Mouse (Mus musculus) brown adipose tissue, adult 24 weeks (tissue): Measurements from ENCODE around the gene Pilrb2. TPM values are rescaled to one million over a fixed set of nuclear protein-coding genes. Genes with fewer than 3 reads are reported as not detected.
A peak's percentile ranks its signal among the peaks of the same experiment; 100 is the strongest.
"Not testable (repeated sequence)": the region's sequence is repeated elsewhere in the genome, so short reads cannot be mapped to it uniquely, and the experiment has no call there.

Source experiments
- H3K27ac ChIP-seq: fragments of 200-500 bp; replicated peaks from 2 replicates; pipeline ENCODE4 v1.5.1; 2012; ENCODE audit warnings: low read depth, mild to moderate bottlenecking, low read length
- H3K4me1 ChIP-seq: fragments of 200-500 bp; 2 replicates; pipeline ENCODE4 v1.6.1; 2012; ENCODE audit warnings: low read length, mixed read lengths; ENCODE audit not compliant: control insufficient read depth, insufficient read depth, insufficient read length
- H3K4me3 ChIP-seq: fragments of 200-500 bp; 2 replicates; pipeline ENCODE4 v1.5.1; 2012; ENCODE audit warnings: low read depth, mild to moderate bottlenecking, low read length, moderate library complexity; ENCODE audit not compliant: insufficient read depth
- polyA plus RNA-seq: library from polyadenylated mRNA; stranded (reverse); fragments of >200 nt; gene quantifications from 2 replicates; pipeline ENCODE4 v1.2.4, GENCODE M21; 2012; ENCODE audit not compliant: missing spikeins, insufficient read depth, insufficient read length

Gene Pilrb2
- polyA plus RNA-seq, 1 experiment, result 2.5 TPM

GRCm38 (mm10) chr5:137857960-137858710 is 13.5 kb downstream of the Pilrb2 start, which contains the start of gene Pilrb1:
Pilrb1 (minus strand) TSS chr5:137858106.
- not testable (repeated sequence) for H3K27ac ChIP-seq, H3K4me1 ChIP-seq
- peak within 1 kb of the TSS; percentile 11 for H3K4me3 ChIP-seq

GRCm38 (mm10) chr5:137856870-137857269 is 14.7 kb downstream of the Pilrb2 start:
- H3K4me3 ChIP-seq, result peak overlapping the region; percentile 11; the same call in 1 of the 2 replicates
- H3K4me1 ChIP-seq, H3K27ac ChIP-seq: not testable (repeated sequence)

- H3K4me3 ChIP-seq, H3K4me1 ChIP-seq, H3K27ac ChIP-seq: not testable (repeated sequence)
Measured at GRCm38 (mm10) chr5:137854907-137855306, 16.7 kb downstream of the Pilrb2 start.

- H3K4me1 ChIP-seq, H3K27ac ChIP-seq, H3K4me3 ChIP-seq: not testable (repeated sequence)
Measured at GRCm38 (mm10) chr5:137850313-137850712, 21.3 kb downstream of the Pilrb2 start.

- H3K4me1 ChIP-seq, H3K4me3 ChIP-seq, H3K27ac ChIP-seq: not testable (repeated sequence)
Measured at GRCm38 (mm10) chr5:137837110-137837509, 34.5 kb downstream of the Pilrb2 start.

DNA sequence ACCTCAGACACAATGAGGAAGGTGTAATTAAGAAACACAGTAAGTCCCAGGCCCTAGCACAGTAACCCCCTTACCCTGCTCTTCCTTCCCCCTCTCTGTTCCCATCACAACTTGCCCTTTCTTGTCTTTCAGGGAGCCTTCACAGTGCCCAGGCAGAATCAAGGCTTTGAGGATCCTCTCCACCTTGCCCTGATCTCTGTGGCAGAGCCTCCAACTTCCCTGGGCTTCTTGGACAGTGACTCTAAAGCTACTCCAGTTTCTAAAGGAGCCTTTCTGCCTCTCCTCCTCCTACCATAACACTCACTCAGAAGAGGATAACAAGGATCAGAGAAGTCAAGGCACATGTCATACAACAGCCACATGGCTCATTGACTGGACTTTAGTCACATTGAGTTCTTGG is 35.0 kb downstream of the Pilrb2 start:
- no peak overlapping the region; the same call in 1 of the 2 replicates for H3K27ac ChIP-seq
- no peak overlapping the region for H3K4me3 ChIP-seq
- H3K4me1 ChIP-seq, result peaks cover 5% of the 10 kb centered on the region; the same call in 1 of the 2 replicates

DNA sequence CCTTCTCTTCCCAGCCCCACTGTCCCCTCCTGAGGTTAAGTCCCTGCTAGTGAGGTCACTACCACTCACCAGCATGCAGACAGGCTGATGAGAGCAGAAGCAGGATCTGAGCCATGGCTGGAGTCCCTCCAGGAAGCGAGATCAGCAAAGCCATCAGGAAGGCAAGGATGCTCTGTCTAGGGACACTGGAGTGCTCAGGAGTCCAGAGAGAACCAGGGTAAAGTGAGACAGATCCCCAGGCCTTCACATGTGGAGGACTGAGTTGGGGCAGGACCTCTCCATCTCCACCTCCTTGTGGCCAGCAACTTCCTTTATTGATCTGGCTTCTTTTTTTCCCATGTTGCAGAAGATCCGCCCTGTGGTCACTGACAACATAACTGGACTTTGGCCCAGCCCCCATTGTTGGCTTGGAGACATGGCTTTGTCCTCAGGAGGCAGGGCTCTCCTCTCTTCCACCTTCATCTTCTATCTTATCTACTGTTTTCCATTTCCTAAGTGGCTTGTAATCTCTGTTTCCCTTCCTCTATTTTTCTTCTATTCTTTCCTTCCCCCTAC is 35.6 kb downstream of the Pilrb2 start, which contains the start of gene Pilra:
TSS of gene Pilra (minus strand) at position 316 of the 555 bp plus-strand sequence.
- not testable (repeated sequence) for H3K4me3 ChIP-seq, H3K27ac ChIP-seq

GRCm38 (mm10) chr5:137833500-137833899 is 38.1 kb downstream of the Pilrb2 start:
- Histone ChIP-seq H3K4me1 (peaks cover 9% of the 10 kb centered on the region; the same call in 1 of the 2 replicates), H3K4me3 (no peak overlapping the region), H3K27ac (no peak overlapping the region)

More for the DNA sequence above, 35.6 kb downstream of the Pilrb2 start, which contains the start of gene Pilra:
- not testable (repeated sequence) for H3K4me1 ChIP-seq

DNA sequence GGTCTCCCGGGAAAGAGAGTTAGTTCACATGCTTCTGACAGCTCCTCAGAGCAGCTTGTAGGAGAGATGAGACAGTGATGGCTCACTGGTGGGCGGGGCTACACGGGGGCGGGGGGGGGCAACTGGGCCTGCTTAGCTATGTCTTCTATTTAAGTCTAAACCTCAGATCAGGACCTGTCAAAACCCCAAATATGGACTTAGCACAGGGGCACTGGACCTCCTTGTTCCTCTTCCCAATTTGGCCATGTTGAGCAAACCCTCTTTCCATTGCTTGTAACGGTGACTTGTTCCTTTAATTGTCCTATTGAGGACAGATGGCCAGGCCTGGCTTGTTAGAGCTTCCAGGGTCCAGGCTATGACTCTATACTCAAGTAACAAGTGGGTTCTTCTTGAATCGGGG is 40.1 kb downstream of the Pilrb2 start:
- H3K4me3 ChIP-seq, result no peak overlapping the region
- H3K4me1 ChIP-seq, result peaks cover 9% of the 10 kb centered on the region; the same call in 1 of the 2 replicates
- no peak overlapping the region for H3K27ac ChIP-seq

DNA sequence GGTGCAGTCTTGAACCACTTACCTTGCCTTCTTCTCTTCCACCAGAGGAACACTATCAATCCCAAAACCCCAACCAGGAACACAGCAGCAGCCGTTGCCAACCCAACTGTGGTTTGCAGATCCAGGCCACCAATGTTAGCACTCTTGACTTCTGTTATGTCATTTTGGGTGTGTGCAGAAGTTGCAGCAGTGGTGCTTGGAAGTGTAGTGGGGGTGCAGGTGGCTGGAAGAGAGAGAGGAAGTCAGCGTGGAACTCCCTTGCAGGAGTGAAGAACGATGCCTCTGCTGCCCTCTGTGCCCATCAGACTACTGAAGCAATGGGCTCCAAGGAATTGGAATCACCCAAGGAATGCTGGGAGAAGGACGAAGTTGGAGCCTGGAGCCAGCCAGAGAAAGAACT is 40.5 kb downstream of the Pilrb2 start:
- Histone ChIP-seq H3K4me3 (no peak overlapping the region), H3K4me1 (peaks cover 9% of the 10 kb centered on the region; the same call in 1 of the 2 replicates)

DNA sequence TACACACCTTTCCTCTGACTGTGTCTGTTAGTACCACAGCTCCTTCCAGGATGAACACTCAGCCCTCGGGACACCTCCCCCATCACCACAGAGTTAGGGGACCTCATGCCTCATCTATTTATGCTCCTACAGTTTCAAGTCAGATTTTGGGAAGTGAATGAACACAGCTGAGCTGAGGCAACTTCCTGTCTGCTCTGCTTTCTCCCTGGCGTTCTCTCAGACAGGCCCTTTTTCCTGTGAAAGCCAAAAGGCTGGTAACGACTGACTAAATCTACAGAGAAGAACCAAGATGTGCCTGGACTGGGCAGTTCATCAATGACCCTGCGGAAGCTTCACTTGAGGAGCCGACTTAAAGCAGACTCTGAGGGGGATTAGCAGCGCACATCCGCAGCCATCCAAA is 41.4 kb downstream of the Pilrb2 start:
- H3K27ac ChIP-seq, result no peak overlapping the region
- H3K4me1 ChIP-seq, result peaks cover 9% of the 10 kb centered on the region; the same call in 1 of the 2 replicates
- H3K4me3 ChIP-seq, result no peak overlapping the region

More for the DNA sequence above, 40.5 kb downstream of the Pilrb2 start:
- H3K27ac ChIP-seq, result no peak overlapping the region

DNA sequence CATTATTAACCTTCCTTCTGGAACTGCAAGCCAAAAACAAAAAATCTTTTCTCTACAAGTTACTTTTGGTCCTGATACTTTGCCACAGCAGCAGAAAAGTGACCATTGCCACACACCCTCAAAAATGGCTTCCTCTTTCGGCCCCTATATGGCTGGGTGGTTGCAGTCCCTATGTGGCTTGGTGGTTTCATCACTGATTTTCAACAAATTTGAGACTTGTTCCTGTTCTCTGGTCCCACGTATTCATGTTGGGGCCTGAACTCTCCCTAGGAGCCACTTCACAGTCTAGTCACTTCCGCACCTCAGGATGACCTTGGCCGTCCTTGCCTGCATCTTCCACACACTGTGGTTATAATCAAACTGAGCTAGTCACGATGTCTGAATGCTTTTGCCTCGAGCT is 42.9 kb downstream of the Pilrb2 start:
- H3K27ac ChIP-seq, result no peak overlapping the region
- no peak overlapping the region for H3K4me3 ChIP-seq
- peaks cover 7% of the 10 kb centered on the region; the same call in 1 of the 2 replicates for H3K4me1 ChIP-seq

GRCm38 (mm10) chr5:137826421-137826820 is 45.2 kb downstream of the Pilrb2 start:
- peaks cover 4% of the 10 kb centered on the region; the same call in 1 of the 2 replicates for H3K4me1 ChIP-seq
- no peak overlapping the region for H3K27ac ChIP-seq
- H3K4me3 ChIP-seq, result no peak overlapping the region

DNA sequence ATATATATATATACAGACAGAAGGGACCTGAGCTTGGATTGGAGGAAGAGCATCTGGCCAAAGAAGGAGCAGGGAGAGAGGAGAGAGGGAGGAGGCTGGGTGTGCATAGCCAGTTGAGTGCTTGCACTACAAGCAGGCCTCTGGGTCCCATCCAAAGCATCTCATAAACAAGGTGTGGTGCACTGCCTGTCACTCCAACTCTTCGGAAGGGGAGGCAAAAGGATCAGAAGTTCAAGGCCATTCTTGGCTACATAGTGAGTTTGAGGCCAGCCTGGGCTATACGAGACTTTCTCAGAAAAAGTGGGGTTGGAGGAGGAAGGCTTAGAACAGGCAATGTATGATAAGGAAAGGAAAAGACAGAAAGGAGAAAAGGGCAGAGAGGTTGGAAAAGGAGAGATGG is 45.6 kb downstream of the Pilrb2 start:
- H3K4me3 ChIP-seq, result no peak overlapping the region
- peaks cover 1% of the 10 kb centered on the region; the same call in 1 of the 2 replicates for H3K4me1 ChIP-seq
- no peak overlapping the region for H3K27ac ChIP-seq

GRCm38 (mm10) chr5:137825030-137825429 is 46.6 kb downstream of the Pilrb2 start:
- Histone ChIP-seq H3K4me1 (no peaks in the 10 kb centered on the region), H3K4me3 (no peak overlapping the region), H3K27ac (no peak overlapping the region)
